Mouse (Mus musculus): ENCODE measurements around the gene Dapk1. TPM values are rescaled to one million over a fixed set of nuclear protein-coding genes. Genes with fewer than 3 reads are reported as not detected.

Dapk1 gene
- polyA plus RNA-seq, 1 experiment from 2014 or later, result 10.1 TPM

- Histone ChIP-seq H3K4me2 (ENCODE audit: low read depth, low read length) (no peak overlapping the region), H3K9ac (replicated peaks) (no peak overlapping the region), H3K9me3 (ENCODE audit: low read length) (no peaks in the 10 kb centered on the region), H3K27ac (ENCODE audit: low read depth) (0 out of 2 replicates have a peak overlapping the region, but pooled peaks have one; percentile 29), H3K4me1 (ENCODE audit: insufficient read depth) (peaks cover 48% of the 10 kb centered on the region), H3K36me3 (replicated peaks; ENCODE audit: insufficient read depth, low read length) (no peaks in the 10 kb centered on the region), H3K4me3 (ENCODE audit: low read depth, low read length) (no peak overlapping the region), H3K27me3 (ENCODE audit: insufficient read depth, low read length) (no peaks in the 10 kb centered on the region)
- 75% methylated on average over 8 of the region's 8 CpGs for WGBS (ENCODE audit: insufficient replicate concordance)
- TF ChIP-seq EP300 (IDR thresholded peaks at IDR 0.05; ENCODE audit: low read depth), result no peak
- TF ChIP-seq CTCF (IDR thresholded peaks at IDR 0.05; ENCODE audit: low read depth), result no peak
- ATAC-seq (no peak), DNase-seq (no peak)
Measured at GRCm38 (mm10) chr13:60662493-60663177, 60.9 kb downstream of the Dapk1 start.

GRCm38 (mm10) chr13:60664058-60664457 is 62.3 kb downstream of the Dapk1 start:
- Histone ChIP-seq H3K36me3 (replicated peaks; ENCODE audit: insufficient read depth, low read length) (no peaks in the 10 kb centered on the region), H3K9me3 (ENCODE audit: low read length) (no peaks in the 10 kb centered on the region), H3K4me1 (ENCODE audit: insufficient read depth) (peaks cover 55% of the 10 kb centered on the region), H3K9ac (replicated peaks) (no peak overlapping the region), H3K4me2 (ENCODE audit: low read depth, low read length) (no peak overlapping the region), H3K4me3 (ENCODE audit: low read depth, low read length) (no peak overlapping the region), H3K27ac (ENCODE audit: low read depth) (peak overlapping the region; percentile 20; the same call in 1 of the 2 replicates), H3K27me3 (ENCODE audit: insufficient read depth, low read length) (no peaks in the 10 kb centered on the region)
- WGBS (ENCODE audit: insufficient replicate concordance), result 36% methylated on average over 3 of the region's 3 CpGs
- no peak for DNase-seq
- no peak for TF ChIP-seq CTCF (IDR thresholded peaks at IDR 0.05; ENCODE audit: low read depth)
- no peak for TF ChIP-seq EP300 (IDR thresholded peaks at IDR 0.05; ENCODE audit: low read depth)
- ATAC-seq, result 0 out of 2 replicates have a peak, but pooled peaks have one; percentile 10

DNA sequence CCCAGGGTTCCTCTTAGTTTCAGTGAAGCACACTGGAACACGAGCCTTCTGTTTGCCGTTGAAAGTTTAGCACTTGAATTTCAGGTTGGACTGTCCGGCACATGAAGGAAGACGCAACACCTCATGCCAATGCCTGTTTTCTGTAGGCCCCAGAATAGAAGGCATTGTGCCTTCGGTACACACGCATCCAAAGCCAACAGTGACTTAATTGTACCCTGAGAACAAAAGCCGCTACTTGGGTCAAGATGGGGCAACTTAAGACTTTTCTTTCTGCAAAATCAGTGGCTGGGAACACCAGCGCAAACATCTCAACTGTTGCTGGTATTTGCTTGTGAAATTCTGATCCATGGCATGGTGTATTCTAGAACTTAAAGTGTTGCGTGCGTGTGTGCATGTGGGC is 63.1 kb downstream of the Dapk1 start:
- Histone ChIP-seq H3K9ac (replicated peaks) (no peak overlapping the region), H3K27me3 (ENCODE audit: insufficient read depth, low read length) (no peaks in the 10 kb centered on the region), H3K4me3 (ENCODE audit: low read depth, low read length) (no peak overlapping the region), H3K9me3 (ENCODE audit: low read length) (no peaks in the 10 kb centered on the region), H3K27ac (ENCODE audit: low read depth) (no peak overlapping the region), H3K36me3 (replicated peaks; ENCODE audit: insufficient read depth, low read length) (no peaks in the 10 kb centered on the region), H3K4me1 (ENCODE audit: insufficient read depth) (peaks cover 52% of the 10 kb centered on the region), H3K4me2 (ENCODE audit: low read depth, low read length) (no peak overlapping the region)
- DNase-seq, result no peak
- no peak for ATAC-seq
- TF ChIP-seq EP300 (IDR thresholded peaks at IDR 0.05; ENCODE audit: low read depth), result no peak
- TF ChIP-seq CTCF (IDR thresholded peaks at IDR 0.05; ENCODE audit: low read depth), result no peak
- WGBS (ENCODE audit: insufficient replicate concordance), result 84% methylated on average over 10 of the region's 10 CpGs

- no peak overlapping the region for H3K4me2 ChIP-seq (ENCODE audit: low read depth, low read length)
- no peak overlapping the region for H3K9ac ChIP-seq (replicated peaks)
- no peak overlapping the region for H3K27ac ChIP-seq (ENCODE audit: low read depth)
- H3K4me3 ChIP-seq (ENCODE audit: low read depth, low read length), result no peak overlapping the region
- no peaks in the 10 kb centered on the region for H3K27me3 ChIP-seq (ENCODE audit: insufficient read depth, low read length)
- ATAC-seq (no peak), DNase-seq (no peak)
- peaks cover 50% of the 10 kb centered on the region for H3K4me1 ChIP-seq (ENCODE audit: insufficient read depth)
- WGBS (ENCODE audit: insufficient replicate concordance), result 80% methylated on average over 4 of the region's 4 CpGs
- no peak for TF ChIP-seq EP300 (IDR thresholded peaks at IDR 0.05; ENCODE audit: low read depth)
- TF ChIP-seq CTCF (IDR thresholded peaks at IDR 0.05; ENCODE audit: low read depth), result no peak
- H3K36me3 ChIP-seq (replicated peaks; ENCODE audit: insufficient read depth, low read length), result no peaks in the 10 kb centered on the region
- no peaks in the 10 kb centered on the region for H3K9me3 ChIP-seq (ENCODE audit: low read length)
Measured at GRCm38 (mm10) chr13:60665402-60665801, 63.7 kb downstream of the Dapk1 start.

- Histone ChIP-seq H3K4me2 (ENCODE audit: low read depth, low read length) (no peak overlapping the region), H3K4me3 (ENCODE audit: low read depth, low read length) (no peak overlapping the region), H3K36me3 (replicated peaks; ENCODE audit: insufficient read depth, low read length) (no peaks in the 10 kb centered on the region), H3K4me1 (ENCODE audit: insufficient read depth) (peaks cover 51% of the 10 kb centered on the region), H3K27me3 (ENCODE audit: insufficient read depth, low read length) (no peaks in the 10 kb centered on the region), H3K27ac (ENCODE audit: low read depth) (peak overlapping the region; percentile 36; the same call in 1 of the 2 replicates), H3K9me3 (ENCODE audit: low read length) (no peaks in the 10 kb centered on the region), H3K9ac (replicated peaks) (no peak overlapping the region)
- TF ChIP-seq EP300 (IDR thresholded peaks at IDR 0.05; ENCODE audit: low read depth), result no peak
- no peak for TF ChIP-seq CTCF (IDR thresholded peaks at IDR 0.05; ENCODE audit: low read depth)
- DNase-seq (no peak), ATAC-seq (peak; percentile 40)
- WGBS (ENCODE audit: insufficient replicate concordance), result 54% methylated on average over 6 of the region's 6 CpGs
Measured at GRCm38 (mm10) chr13:60668036-60668435, 66.3 kb downstream of the Dapk1 start.

GRCm38 (mm10) chr13:60670605-60671004 is 68.9 kb downstream of the Dapk1 start:
- Histone ChIP-seq H3K9me3 (ENCODE audit: low read length) (no peaks in the 10 kb centered on the region), H3K9ac (replicated peaks) (no peak overlapping the region), H3K27ac (ENCODE audit: low read depth) (peak overlapping the region; percentile 69), H3K27me3 (ENCODE audit: insufficient read depth, low read length) (no peaks in the 10 kb centered on the region), H3K4me2 (ENCODE audit: low read depth, low read length) (peak overlapping the region; percentile 42; the same call in 1 of the 2 replicates), H3K4me1 (ENCODE audit: insufficient read depth) (peaks cover 54% of the 10 kb centered on the region), H3K4me3 (ENCODE audit: low read depth, low read length) (no peak overlapping the region), H3K36me3 (replicated peaks; ENCODE audit: insufficient read depth, low read length) (no peaks in the 10 kb centered on the region)
- WGBS (ENCODE audit: insufficient replicate concordance), result 32% methylated on average over 10 of the region's 10 CpGs
- ATAC-seq (peak; percentile 10; the same call in 1 of the 2 replicates), DNase-seq (peak; percentile 40)
- TF ChIP-seq CTCF (IDR thresholded peaks at IDR 0.05; ENCODE audit: low read depth), result no peak
- TF ChIP-seq EP300 (IDR thresholded peaks at IDR 0.05; ENCODE audit: low read depth), result no peak
